Mouse (Mus musculus) retina, postnatal 1 day (tissue): ENCODE measurements at regions not wholly inside any gene's neighbourhood (a gene's known extent, or its start where the extent isn't known, plus 50 kb on each side); places are given as distances from the start of the nearest gene placed in this dataset.

Source experiments
- DNase-seq: peaks from one replicate; pipeline ENCODE4 v3.0.0-alpha.2; 2012

- DNase-seq, result no peak
Measured at GRCm38 (mm10) chr15:51264599-51265163, 2620.0 kb upstream of the Gm7489 start.

GRCm38 (mm10) chr15:51265971-51266370 lies 2618.7 kb upstream of the Gm7489 start:
- DNase-seq, result no peak

- no peak for DNase-seq
Measured at GRCm38 (mm10) chr15:51271632-51272312, 2612.9 kb upstream of the Gm7489 start.

- no peak for DNase-seq
Measured at GRCm38 (mm10) chr15:51285334-51285733, 2599.4 kb upstream of the Gm7489 start.

GRCm38 (mm10) chr15:51286352-51286751 lies 2598.4 kb upstream of the Gm7489 start:
- no peak for DNase-seq

GRCm38 (mm10) chr15:51288911-51289432 lies 2595.7 kb upstream of the Gm7489 start:
- DNase-seq, result peak; percentile 4

GRCm38 (mm10) chr15:51289916-51290315 lies 2594.8 kb upstream of the Gm7489 start:
- DNase-seq, result no peak

GRCm38 (mm10) chr15:51291183-51291582 lies 2593.5 kb upstream of the Gm7489 start:
- no peak for DNase-seq

GRCm38 (mm10) chr15:51296841-51297240 lies 2587.9 kb upstream of the Gm7489 start:
- no peak for DNase-seq

GRCm38 (mm10) chr15:51318072-51318471 lies 2566.6 kb upstream of the Gm7489 start:
- DNase-seq, result no peak

GRCm38 (mm10) chr15:51318760-51319159 lies 2565.9 kb upstream of the Gm7489 start:
- DNase-seq, result no peak

GRCm38 (mm10) chr15:51320366-51320894 lies 2564.3 kb upstream of the Gm7489 start:
- DNase-seq, result no peak

- DNase-seq, result no peak
Measured at GRCm38 (mm10) chr15:51323284-51323683, 2561.4 kb upstream of the Gm7489 start.

- no peak for DNase-seq
Measured at GRCm38 (mm10) chr15:51324211-51324610, 2560.5 kb upstream of the Gm7489 start.

GRCm38 (mm10) chr15:51327702-51328101 lies 2557.0 kb upstream of the Gm7489 start:
- no peak for DNase-seq

GRCm38 (mm10) chr15:51336441-51336840 lies 2548.3 kb upstream of the Gm7489 start:
- no peak for DNase-seq

GRCm38 (mm10) chr15:51346301-51346700 lies 2538.4 kb upstream of the Gm7489 start:
- no peak for DNase-seq

- no peak for DNase-seq
Measured at GRCm38 (mm10) chr15:51363391-51363790, 2521.3 kb upstream of the Gm7489 start.

- no peak for DNase-seq
Measured at GRCm38 (mm10) chr15:51371162-51371561, 2513.5 kb upstream of the Gm7489 start.

GRCm38 (mm10) chr15:51390383-51390782 lies 2494.3 kb upstream of the Gm7489 start:
- DNase-seq, result no peak

- no peak for DNase-seq
Measured at GRCm38 (mm10) chr15:51391352-51391751, 2493.4 kb upstream of the Gm7489 start.

- DNase-seq, result peak; percentile 20
Measured at GRCm38 (mm10) chr15:51392449-51393405, 2492.0 kb upstream of the Gm7489 start.

- no peak for DNase-seq
Measured at GRCm38 (mm10) chr15:51395961-51396360, 2488.7 kb upstream of the Gm7489 start.
